Mouse (Mus musculus): ENCODE results near the gene Vasn.

- TF ChIP-seq CTCF (IDR thresholded peaks at IDR 0.05) (no peak), EP300 (IDR thresholded peaks at IDR 0.05) (no peak)
Observed at GRCm38 (mm10) chr16:4598041-4598440, 41.7 kb upstream of the Vasn start.
